Mouse (Mus musculus) E14TG2a.4 (cell line): ENCODE measurements around the gene Bok.

Experiments used
- H3K27me3 ChIP-seq: 2 replicates; pipeline ENCODE4 v1.6.1; 2014; ENCODE audit warnings: low read length, control low read depth; ENCODE audit not compliant: insufficient read depth
- H3K36me3 ChIP-seq: 2 replicates; pipeline ENCODE4 v1.6.1; 2014; ENCODE audit warnings: low read length, control low read depth; ENCODE audit not compliant: insufficient read depth
- H3K4me1 ChIP-seq: replicated peaks from 2 replicates; pipeline ENCODE4 v1.6.1; 2014; ENCODE audit warnings: low read depth, low read length, control low read depth
- H3K4me3 ChIP-seq: replicated peaks from 2 replicates; pipeline ENCODE4 v1.5.1; 2014; ENCODE audit warnings: mild to moderate bottlenecking, low read length
- H3K9me3 ChIP-seq: 2 replicates; pipeline ENCODE4 v1.6.1; 2014; ENCODE audit warnings: low read length, control low read depth
- CTCF ChIP-seq: conservative IDR thresholded peaks from 2 replicates; pipeline ENCODE4 v1.5.1; 2014; ENCODE audit warnings: low read length
- NANOG ChIP-seq: IDR thresholded peaks from 2 replicates; pipeline ENCODE4 v1.6.1; 2014; ENCODE audit warnings: borderline replicate concordance, low read length, mixed read lengths
- POU5F1 ChIP-seq: IDR thresholded peaks from 2 replicates; pipeline ENCODE4 v1.6.1; 2014; ENCODE audit warnings: low read length, borderline replicate concordance

Bok gene

DNA sequence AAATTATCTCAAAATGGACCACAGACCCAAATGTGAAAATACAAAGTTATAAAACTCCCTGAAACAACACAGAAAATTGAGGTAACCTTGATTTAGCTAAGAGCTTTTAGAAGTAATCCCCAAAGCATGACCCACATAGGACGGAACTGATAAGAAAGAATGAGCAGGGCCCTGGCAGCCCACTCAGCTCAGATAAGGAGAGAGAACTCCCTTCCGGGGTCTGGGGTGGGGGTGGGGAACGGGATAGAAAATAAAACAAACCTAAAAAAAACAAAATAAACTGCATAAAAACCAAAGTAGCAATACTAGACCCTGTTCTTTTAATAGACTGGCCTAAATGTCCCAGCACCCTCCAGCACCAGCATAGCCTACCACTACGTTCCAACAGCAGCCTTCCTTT lies 56.5 kb downstream of the Bok start:
- H3K9me3 ChIP-seq, result no peaks in the 10 kb centered on the region
- no peak overlapping the region for H3K4me3 ChIP-seq
- no peak for TF ChIP-seq POU5F1
- TF ChIP-seq NANOG, result no peak
- no peak for TF ChIP-seq CTCF
- peaks cover 38% of the 10 kb centered on the region for H3K4me1 ChIP-seq
- H3K36me3 ChIP-seq, result peaks cover 27% of the 10 kb centered on the region
- H3K27me3 ChIP-seq, result no peaks in the 10 kb centered on the region

DNA sequence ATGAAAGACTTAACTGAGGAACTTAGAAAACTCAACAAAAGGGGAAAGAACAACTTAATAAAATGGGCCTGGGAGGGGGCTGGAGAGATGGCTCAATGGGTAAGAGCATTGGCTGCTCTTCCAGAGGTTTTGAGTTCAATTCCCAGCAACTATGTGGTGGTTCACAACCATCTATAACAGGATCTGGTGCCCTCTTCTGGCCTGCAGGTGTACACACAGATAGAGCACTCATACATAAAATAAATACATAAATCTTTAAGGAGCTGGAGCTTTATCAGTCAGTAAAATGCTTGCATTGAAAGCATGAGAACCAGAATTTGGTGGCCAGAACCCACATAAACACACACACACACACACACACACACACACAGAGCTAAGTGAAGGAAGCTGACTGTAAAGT lies 57.5 kb downstream of the Bok start:
- H3K9me3 ChIP-seq, result no peaks in the 10 kb centered on the region
- peak; percentile 32; the same call in 1 of the 2 replicates for TF ChIP-seq CTCF
- no peak for TF ChIP-seq POU5F1
- TF ChIP-seq NANOG, result no peak
- H3K36me3 ChIP-seq, result peaks cover 27% of the 10 kb centered on the region
- H3K4me1 ChIP-seq, result peaks cover 39% of the 10 kb centered on the region
- H3K27me3 ChIP-seq, result no peaks in the 10 kb centered on the region
- H3K4me3 ChIP-seq, result no peak overlapping the region
